In genomic region chr15:80744667-80745422, GRCm38 (mm10) we compare ENCODE assay signal across 23 mouse cellular contexts. TPM values are rescaled to one million over a fixed set of nuclear protein-coding genes. Genes with fewer than 3 reads are reported as not detected.
DNase-seq lines count a peak whose midpoint lies in the region; ATAC-seq and TF ChIP-seq lines count a peak whose summit lies in the region.
"Had no signal": no experiment of that assay in that cellular context is flagged by ENCODE, and none has a peak within 500 bp of the region (broad histone marks: within the 10 kb centered on the region; RNA-seq: fewer than 3 reads in every experiment).

No protein-coding gene starts in this region.

- intact Hi-C loops in left cerebral cortex, postnatal 4 days (cut with DNase I), result no loop called here

- TF ChIP-seq EP300 in liver, embryonic 14.5 days (IDR thresholded peaks at IDR 0.05; ENCODE audit: low read depth), result peak; percentile 78

- 61% methylated on average over 3 of the region's 3 CpGs for WGBS in heart, embryonic 12.5 days
- 14% methylated on average over 3 of the region's 3 CpGs for WGBS in liver, embryonic 14.5 days (ENCODE audit: insufficient replicate concordance)

- no peak for DNase-seq in heart, adult 9 months (ENCODE audit: low spot score in 2 of 2)
- peak; percentile 64 for DNase-seq in c-Kit-positive CD71-positive TER-119-positive erythroid progenitor cells, embryonic 14.5 days (ENCODE audit: low spot score)
- peak; percentile 47 to 70 (median 51) for DNase-seq in liver, embryonic 14.5 days (ENCODE audit: low read depth in 3 of 3, low spot score in 3 of 3)
- DNase-seq in testis, postnatal 10 days (ENCODE audit: low spot score), result no peak
- DNase-seq in left cerebral cortex, postnatal 4 days, result no peak
- no peak for DNase-seq in spleen, postnatal 14 days (ENCODE audit: low spot score in 2 of 2)
- DNase-seq: adrenal gland, postnatal 10 days; cerebellum, adult 9-11 months; gastrocnemius, postnatal 25 days; heart, postnatal 36 days; kidney, adult 11 months; right cerebral cortex, postnatal 14 days; thymus, postnatal 25 days had no signal

- no peak overlapping the region for H3K4me3 ChIP-seq in heart, embryonic 12.5 days
- no peak overlapping the region; a peak in 1 of 4 replicates for H3K4me3 ChIP-seq in liver, embryonic 14.5 days (ENCODE audit: insufficient read depth in 1 of 2, low read depth in 2 of 2, low read length in 2 of 2)
- H3K4me3 ChIP-seq: embryonic facial prominence, embryonic 10.5 days; forebrain, embryonic 15.5 days; heart, embryonic 10.5 days; hindbrain, embryonic 13.5 days; limb, embryonic 10.5 days; midbrain, embryonic 13.5 days; neural tube, embryonic 12.5 days had no signal

- no peaks in the 10 kb centered on the region for H3K36me3 ChIP-seq in heart, embryonic 12.5 days
- H3K36me3 ChIP-seq in liver, embryonic 14.5 days (replicated peaks; ENCODE audit: control insufficient read depth, insufficient read depth, low read depth), result no peaks in the 10 kb centered on the region
- H3K36me3 ChIP-seq: embryonic facial prominence, embryonic 10.5 days; forebrain, embryonic 15.5 days; heart, embryonic 10.5 days; hindbrain, embryonic 13.5 days; limb, embryonic 10.5 days; midbrain, embryonic 13.5 days; neural tube, embryonic 12.5 days had no signal

- no peak for TF ChIP-seq CTCF in liver, embryonic 14.5 days (IDR thresholded peaks at IDR 0.05; ENCODE audit: low read depth)

- H3K27ac ChIP-seq in heart, embryonic 12.5 days (ENCODE audit: poor library complexity, severe bottlenecking), result no peak overlapping the region
- H3K27ac ChIP-seq in liver, embryonic 14.5 days, result peak overlapping the region; percentile 8; the same call in 1 of the 2 replicates
- H3K27ac ChIP-seq: embryonic facial prominence, embryonic 10.5 days; forebrain, embryonic 15.5 days; hindbrain, embryonic 13.5 days; kidney, postnatal 0 days; limb, embryonic 10.5 days; midbrain, embryonic 13.5 days; neural tube, embryonic 12.5 days had no signal

- H3K9ac ChIP-seq in heart, embryonic 12.5 days, result no peak overlapping the region
- H3K9ac ChIP-seq in liver, embryonic 14.5 days (replicated peaks), result 0 out of 2 replicates have a peak overlapping the region, but pooled peaks have one; percentile 12
- H3K9ac ChIP-seq: forebrain, embryonic 15.5 days; hindbrain, embryonic 13.5 days; midbrain, embryonic 13.5 days; neural tube, embryonic 12.5 days had no signal

- no peak for ATAC-seq in heart, embryonic 12.5 days (ENCODE audit: insufficient number of reproducible peaks, low FRiP score)
- peak; percentile 71 for ATAC-seq in liver, embryonic 14.5 days (ENCODE audit: insufficient read depth)
- ATAC-seq: forebrain, embryonic 15.5 days; lung, postnatal 0 days; midbrain, embryonic 13.5 days had no signal

- 0 out of 2 replicates have a peak overlapping the region, but pooled peaks have one; percentile 19 for H3K4me2 ChIP-seq in heart, embryonic 12.5 days
- peak overlapping the region; percentile 59 for H3K4me2 ChIP-seq in liver, embryonic 14.5 days (ENCODE audit: low read depth)
- H3K4me2 ChIP-seq: forebrain, embryonic 15.5 days; hindbrain, embryonic 13.5 days; midbrain, embryonic 13.5 days; neural tube, embryonic 12.5 days had no signal

- no peaks in the 10 kb centered on the region for H3K9me3 ChIP-seq in heart, embryonic 12.5 days (replicated peaks)
- H3K9me3 ChIP-seq in liver, embryonic 14.5 days (ENCODE audit: control insufficient read depth, low read length), result no peaks in the 10 kb centered on the region
- H3K9me3 ChIP-seq: embryonic facial prominence, embryonic 10.5 days; forebrain, embryonic 15.5 days; heart, embryonic 10.5 days; hindbrain, embryonic 13.5 days; limb, embryonic 10.5 days; midbrain, embryonic 13.5 days; neural tube, embryonic 12.5 days had no signal

- H3K27me3 ChIP-seq in heart, embryonic 12.5 days (replicated peaks), result no peaks in the 10 kb centered on the region
- H3K27me3 ChIP-seq in liver, embryonic 14.5 days (ENCODE audit: control insufficient read depth, insufficient read depth, low read length), result no peaks in the 10 kb centered on the region
- H3K27me3 ChIP-seq: forebrain, embryonic 15.5 days; hindbrain, embryonic 13.5 days; midbrain, embryonic 13.5 days; neural tube, embryonic 12.5 days had no signal

- H3K4me1 ChIP-seq in heart, embryonic 12.5 days (replicated peaks), result 0 out of 2 replicates have a peak, but pooled peaks cover under 1% of the 10 kb centered on the region
- peaks cover 56 to 60% of the 10 kb centered on the region in 2 experiments for H3K4me1 ChIP-seq in liver, embryonic 14.5 days (replicated peaks; ENCODE audit: control insufficient read depth in 2 of 2, insufficient read depth in 2 of 2, low read length in 1 of 2)
- H3K4me1 ChIP-seq: embryonic facial prominence, embryonic 10.5 days; forebrain, embryonic 15.5 days; hindbrain, embryonic 13.5 days; limb, embryonic 10.5 days; midbrain, embryonic 13.5 days; neural tube, embryonic 12.5 days had no signal

RNA-seq across cellular contexts. Expression of gene Tnrc6b, which starts 33.7 kb away (rescaled TPM):
- polyA plus RNA-seq in heart, embryonic 12.5 days (2016; fragmentation: Nextera tagmentation; extraction: Ambion mirVana), result 36.8 and 38.5 TPM in 2 replicates
- polyA plus RNA-seq in liver, embryonic 14.5 days (2012; rRNA removed), result 6.3 and 8.8 TPM in 2 replicates
- polyA plus RNA-seq in liver, embryonic 14.5 days (2014; fragmentation: Nextera tagmentation; extraction: Ambion mirVana), result 8.1 and 8.9 TPM in 2 replicates
- 100 to 1,000 TPM; 145 to 146 TPM for total RNA-seq in left cerebral cortex, postnatal 4 days (2021)

Comparison
In these comparisons a context has a peak if more than half of its experiments do, and no peak if none do; other contexts are left out.
1. DNase-seq: peak in c-Kit-positive CD71-positive TER-119-positive erythroid progenitor cells, embryonic 14.5 days (single experiment) and liver, embryonic 14.5 days (3 of 3); none in heart, adult 9 months (0 of 2), testis, postnatal 10 days (single experiment), left cerebral cortex, postnatal 4 days (single experiment) and spleen, postnatal 14 days (0 of 2).